Mouse (Mus musculus) hindbrain, embryonic 14.5 days (tissue): ENCODE data around the gene Vav1. TPM values are rescaled to one million over a fixed set of nuclear protein-coding genes. Genes with fewer than 3 reads are reported as not detected.

ENCODE experiments used
- ATAC-seq: fragments of 200-750 bp; cut with Nextera tagmentation; 2 replicates; pipeline ENCODE4 v1.8.0; 2017; ENCODE audit warnings: moderate number of reproducible peaks, mild to moderate bottlenecking, moderate TSS enrichment, moderate library complexity; ENCODE audit not compliant: low FRiP score
- DNase-seq: peaks from one replicate; pipeline ENCODE4 v3.0.0-alpha.2; 2015; ENCODE audit warnings: low spot score
- H3K27ac ChIP-seq: fragments of 300-500 bp; sonication (generic); 2 replicates; pipeline ENCODE4 v1.5.1; 2014; ENCODE audit warnings: mild to moderate bottlenecking, moderate library complexity
- H3K27me3 ChIP-seq: fragments of 300-500 bp; sonication (generic); 2 replicates; pipeline ENCODE4 v1.6.1; 2014; ENCODE audit warnings: mild to moderate bottlenecking, low read length, mixed read lengths; ENCODE audit not compliant: control insufficient read depth, insufficient read depth
- H3K36me3 ChIP-seq: fragments of 300-500 bp; sonication (generic); replicated peaks from 2 replicates; pipeline ENCODE4 v1.6.1; 2014; ENCODE audit not compliant: control insufficient read depth, insufficient read depth
- H3K4me1 ChIP-seq: fragments of 300-500 bp; sonication (generic); replicated peaks from 2 replicates; pipeline ENCODE4 v1.6.1; 2014; ENCODE audit warnings: antibody characterized with exemption, low read length, mixed read lengths; ENCODE audit not compliant: control insufficient read depth, insufficient read depth
- H3K4me2 ChIP-seq: fragments of 300-500 bp; sonication (generic); replicated peaks from 2 replicates; pipeline ENCODE4 v1.6.1; 2014; ENCODE audit warnings: mild to moderate bottlenecking, moderate library complexity
- H3K4me3 ChIP-seq: fragments of 300-500 bp; sonication (generic); replicated peaks from 2 replicates; pipeline ENCODE4 v1.5.1; 2014; ENCODE audit warnings: mild to moderate bottlenecking, low read length
- H3K9ac ChIP-seq: fragments of 300-500 bp; sonication (generic); 2 replicates; pipeline ENCODE4 v1.6.1; 2014
- H3K9me3 ChIP-seq: fragments of 300-500 bp; sonication (generic); 2 replicates; pipeline ENCODE4 v1.6.1; 2016; ENCODE audit warnings: low read length; ENCODE audit not compliant: control insufficient read depth
- WGBS: fragments of 180-500 bp; shearing (Covaris S2); extraction: QIAGEN DNeasy Blood & Tissue Kit; methylation state at CpG from one replicate; pipeline ENCODE4 v1.1.7; 2014; 5-methylcytosine and 5-hydroxymethylcytosine counted together
- polyA plus RNA-seq: library from polyadenylated mRNA; unstranded; fragments of >200 nt; fragmentation: Nextera tagmentation; extraction: Ambion mirVana; gene quantifications from 2 replicates; pipeline ENCODE4 v1.2.1, GENCODE M21; 2014

The Vav1 gene
- polyA plus RNA-seq, 1 experiment from 2014 or later = 1.7 TPM

- Histone ChIP-seq H3K9ac (peak overlapping the region; percentile 53), H3K4me1 (peaks cover 27% of the 10 kb centered on the region), H3K36me3 (0 out of 2 replicates have a peak, but pooled peaks cover 7% of the 10 kb centered on the region), H3K27ac (no peak overlapping the region), H3K27me3 (no peaks in the 10 kb centered on the region), H3K9me3 (no peaks in the 10 kb centered on the region), H3K4me3 (peak overlapping the region; percentile 57), H3K4me2 (peak overlapping the region; percentile 95)
- ATAC-seq = no peak
- 5% methylated on average over 33 of the region's 33 CpGs for WGBS
- DNase-seq = no peak
These were observed 28.3 kb upstream of the Vav1 start for GRCm38 (mm10) chr17:57250461-57251160.

- DNase-seq (no peak), ATAC-seq (no peak)
- Histone ChIP-seq H3K36me3 (0 out of 2 replicates have a peak, but pooled peaks cover 7% of the 10 kb centered on the region), H3K27ac (no peak overlapping the region), H3K9me3 (no peaks in the 10 kb centered on the region), H3K4me2 (peak overlapping the region; percentile 95; the same call in 1 of the 2 replicates), H3K4me1 (peaks cover 26% of the 10 kb centered on the region), H3K9ac (no peak overlapping the region), H3K4me3 (no peak overlapping the region), H3K27me3 (no peaks in the 10 kb centered on the region)
- 97% methylated on average over 3 of the region's 3 CpGs for WGBS
These were observed 27.5 kb upstream of the Vav1 start for GRCm38 (mm10) chr17:57251431-57251830.

- Histone ChIP-seq H3K4me3 (no peak overlapping the region), H3K27me3 (no peaks in the 10 kb centered on the region), H3K4me2 (no peak overlapping the region), H3K36me3 (0 out of 2 replicates have a peak, but pooled peaks cover 7% of the 10 kb centered on the region), H3K9me3 (no peaks in the 10 kb centered on the region), H3K9ac (no peak overlapping the region), H3K27ac (no peak overlapping the region), H3K4me1 (peaks cover 22% of the 10 kb centered on the region)
- WGBS = 94% methylated on average over 6 of the region's 6 CpGs
- ATAC-seq = no peak
- DNase-seq = no peak
These were observed 25.6 kb upstream of the Vav1 start for GRCm38 (mm10) chr17:57253306-57253705.

DNA sequence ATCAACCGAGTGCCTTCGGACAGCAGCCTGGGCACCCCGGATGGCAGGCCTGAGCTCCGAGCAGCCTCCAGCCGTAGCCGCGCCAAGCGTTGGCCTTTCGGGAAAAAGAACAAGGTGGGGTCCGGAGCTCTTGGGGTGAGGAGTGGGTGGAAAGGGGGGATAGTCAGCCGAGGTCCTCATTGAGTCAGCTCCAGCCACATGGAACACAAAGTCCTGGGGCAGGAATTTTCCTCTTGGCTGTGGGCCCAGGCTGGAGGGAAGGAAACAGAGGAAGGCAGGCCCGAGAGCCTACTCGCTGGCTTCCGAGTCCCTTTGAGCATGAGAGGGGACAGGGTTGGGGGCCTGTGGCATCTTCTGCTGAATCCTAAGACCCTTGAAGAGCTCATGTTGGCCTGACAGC, 23.5 kb upstream of the Vav1 start:
- ATAC-seq = no peak
- Histone ChIP-seq H3K36me3 (peaks cover 13% of the 10 kb centered on the region; the same call in 1 of the 2 replicates), H3K9ac (no peak overlapping the region), H3K4me3 (no peak overlapping the region), H3K4me1 (peaks cover 4% of the 10 kb centered on the region), H3K4me2 (no peak overlapping the region), H3K27ac (no peak overlapping the region), H3K9me3 (no peaks in the 10 kb centered on the region), H3K27me3 (no peaks in the 10 kb centered on the region)
- no peak for DNase-seq
- 94% methylated on average over 14 of the region's 14 CpGs for WGBS

DNA sequence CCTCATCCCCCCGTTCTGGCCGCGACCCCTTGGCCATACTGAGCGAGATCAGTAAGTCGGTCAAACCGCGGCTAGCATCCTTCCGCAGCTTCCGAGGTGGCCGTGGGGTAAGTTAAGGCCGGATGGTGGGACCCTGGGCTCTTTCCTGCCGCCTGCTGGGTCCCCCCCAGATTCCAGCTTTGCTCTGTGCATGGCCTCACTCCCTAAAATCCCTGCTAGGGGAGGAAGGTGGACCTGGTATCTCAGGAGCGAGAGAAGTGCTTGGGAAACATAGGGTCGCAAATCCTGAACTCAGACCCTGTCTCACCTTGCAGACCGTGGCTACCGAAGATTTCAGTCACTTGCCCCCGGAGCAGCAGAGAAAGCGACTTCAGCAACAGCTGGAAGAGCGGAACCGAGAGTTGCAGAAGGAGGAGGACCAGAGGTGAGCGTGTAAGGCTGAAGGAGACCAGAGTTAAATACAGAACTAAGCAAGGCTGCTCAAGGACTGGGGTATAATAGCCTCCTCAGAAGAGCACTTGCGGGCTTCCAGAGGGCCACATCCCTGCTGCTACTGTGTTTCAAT, 21.9 kb upstream of the Vav1 start:
- ATAC-seq (no peak), DNase-seq (no peak)
- no peak overlapping the region for H3K9ac ChIP-seq
- 97% methylated on average over 22 of the region's 22 CpGs for WGBS
- H3K9me3 ChIP-seq = no peaks in the 10 kb centered on the region
- no peak overlapping the region for H3K4me3 ChIP-seq
- H3K27me3 ChIP-seq = no peaks in the 10 kb centered on the region
- no peak overlapping the region for H3K4me2 ChIP-seq
- no peaks in the 10 kb centered on the region for H3K4me1 ChIP-seq
- H3K27ac ChIP-seq = no peak overlapping the region
- peaks cover 15% of the 10 kb centered on the region; the same call in 1 of the 2 replicates for H3K36me3 ChIP-seq

GRCm38 (mm10) chr17:57258191-57258590, 20.7 kb upstream of the Vav1 start:
- H3K27me3 ChIP-seq = no peaks in the 10 kb centered on the region
- no peaks in the 10 kb centered on the region for H3K4me1 ChIP-seq
- H3K4me3 ChIP-seq = no peak overlapping the region
- no peak overlapping the region for H3K9ac ChIP-seq
- 94% methylated on average over 3 of the region's 3 CpGs for WGBS
- DNase-seq = no peak
- H3K9me3 ChIP-seq = no peaks in the 10 kb centered on the region
- H3K4me2 ChIP-seq = no peak overlapping the region
- H3K27ac ChIP-seq = no peak overlapping the region
- H3K36me3 ChIP-seq = peaks cover 15% of the 10 kb centered on the region; the same call in 1 of the 2 replicates
- no peak for ATAC-seq

DNA sequence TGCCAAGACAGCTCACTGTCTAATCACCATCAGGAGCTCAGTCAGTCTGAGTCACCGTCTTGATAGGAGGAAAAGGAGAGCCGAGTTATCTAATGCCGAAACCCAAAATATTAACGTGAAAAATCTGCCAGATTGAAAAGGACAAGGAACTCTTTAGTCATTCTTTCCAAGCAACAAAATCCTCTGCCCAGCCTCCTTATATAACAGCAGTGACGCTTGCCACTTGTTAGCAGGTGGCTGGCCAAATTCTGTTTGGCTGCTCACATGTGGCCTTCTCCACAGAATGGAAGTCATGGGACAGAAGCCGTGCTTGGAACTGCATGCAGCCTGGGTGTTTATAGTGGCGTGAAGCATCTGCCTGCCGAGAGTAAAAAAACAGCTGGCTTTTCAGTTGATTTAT, 19.2 kb upstream of the Vav1 start:
- no peak overlapping the region for H3K4me3 ChIP-seq
- H3K9me3 ChIP-seq = no peaks in the 10 kb centered on the region
- ATAC-seq (no peak), DNase-seq (no peak)
- no peaks in the 10 kb centered on the region for H3K27me3 ChIP-seq
- peaks cover 13% of the 10 kb centered on the region; the same call in 1 of the 2 replicates for H3K36me3 ChIP-seq
- no peak overlapping the region for H3K9ac ChIP-seq
- no peak overlapping the region for H3K4me2 ChIP-seq
- H3K4me1 ChIP-seq = no peaks in the 10 kb centered on the region
- WGBS = 93% methylated on average over 8 of the region's 8 CpGs
- H3K27ac ChIP-seq = no peak overlapping the region

DNA sequence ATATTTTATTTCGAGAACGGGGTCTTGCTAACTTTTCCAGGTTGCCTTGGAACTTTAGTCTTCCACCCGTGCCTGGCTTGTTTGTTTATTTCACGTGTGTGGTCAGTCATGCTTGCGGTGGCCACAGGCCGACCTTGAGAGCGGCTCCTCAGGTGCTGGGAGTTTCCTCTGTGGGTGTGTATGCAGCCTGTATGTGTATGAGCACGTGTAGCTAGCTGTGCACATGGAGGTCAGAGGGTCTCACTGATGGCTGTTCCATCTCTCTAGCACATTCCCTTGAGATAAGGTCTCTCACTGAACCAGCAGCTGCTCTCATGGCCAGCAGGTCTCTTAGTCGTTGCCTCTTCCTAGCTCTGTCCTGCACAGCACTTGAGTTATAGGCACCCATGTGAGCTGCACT, 18.5 kb upstream of the Vav1 start:
- 93% methylated on average over 9 of the region's 9 CpGs for WGBS
- H3K36me3 ChIP-seq = peaks cover 8% of the 10 kb centered on the region; the same call in 1 of the 2 replicates
- H3K27ac ChIP-seq = no peak overlapping the region
- H3K27me3 ChIP-seq = no peaks in the 10 kb centered on the region
- no peaks in the 10 kb centered on the region for H3K4me1 ChIP-seq
- H3K4me2 ChIP-seq = no peak overlapping the region
- H3K4me3 ChIP-seq = no peak overlapping the region
- ATAC-seq (no peak), DNase-seq (no peak)
- H3K9ac ChIP-seq = no peak overlapping the region
- no peaks in the 10 kb centered on the region for H3K9me3 ChIP-seq

DNA sequence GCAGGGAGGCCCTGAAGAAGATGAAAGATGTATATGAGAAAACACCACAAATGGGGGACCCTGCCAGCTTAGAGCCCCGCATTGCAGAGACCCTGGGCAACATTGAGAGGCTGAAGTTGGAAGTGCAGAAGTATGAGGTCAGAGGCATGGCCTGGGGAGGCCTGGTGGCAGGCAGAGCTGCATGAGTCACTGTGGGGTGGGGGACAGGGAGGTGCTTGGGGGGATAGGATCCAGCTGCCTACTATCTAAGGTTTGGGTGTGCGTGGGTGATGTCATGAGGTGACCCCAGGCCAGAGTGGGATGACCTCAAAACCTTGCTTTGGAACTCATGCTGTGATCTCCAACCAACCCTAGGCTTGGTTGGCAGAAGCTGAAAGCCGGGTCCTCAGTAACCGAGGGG, 17.6 kb upstream of the Vav1 start:
- Histone ChIP-seq H3K4me1 (no peaks in the 10 kb centered on the region), H3K36me3 (peaks cover 8% of the 10 kb centered on the region; the same call in 1 of the 2 replicates), H3K9ac (no peak overlapping the region), H3K9me3 (no peaks in the 10 kb centered on the region), H3K27ac (no peak overlapping the region), H3K4me3 (no peak overlapping the region), H3K27me3 (no peaks in the 10 kb centered on the region), H3K4me2 (no peak overlapping the region)
- WGBS = 87% methylated on average over 4 of the region's 4 CpGs
- DNase-seq = no peak
- ATAC-seq = no peak
